Mouse (Mus musculus): ENCODE data around the gene Plcl2. TPM values are rescaled to one million over a fixed set of nuclear protein-coding genes. Genes with fewer than 3 reads are reported as not detected.

Plcl2 gene
- total RNA-seq (2021) = 10 to 100 TPM; 51.9 to 56.6 TPM
- long read RNA-seq, full-length matches to known transcripts = 20 of 43 reads
- long read RNA-seq, partial matches to known transcripts = 3 of 43 reads
- long read RNA-seq, other reads (novel, unspliced or antisense) = 20 of 43 reads

DNA sequence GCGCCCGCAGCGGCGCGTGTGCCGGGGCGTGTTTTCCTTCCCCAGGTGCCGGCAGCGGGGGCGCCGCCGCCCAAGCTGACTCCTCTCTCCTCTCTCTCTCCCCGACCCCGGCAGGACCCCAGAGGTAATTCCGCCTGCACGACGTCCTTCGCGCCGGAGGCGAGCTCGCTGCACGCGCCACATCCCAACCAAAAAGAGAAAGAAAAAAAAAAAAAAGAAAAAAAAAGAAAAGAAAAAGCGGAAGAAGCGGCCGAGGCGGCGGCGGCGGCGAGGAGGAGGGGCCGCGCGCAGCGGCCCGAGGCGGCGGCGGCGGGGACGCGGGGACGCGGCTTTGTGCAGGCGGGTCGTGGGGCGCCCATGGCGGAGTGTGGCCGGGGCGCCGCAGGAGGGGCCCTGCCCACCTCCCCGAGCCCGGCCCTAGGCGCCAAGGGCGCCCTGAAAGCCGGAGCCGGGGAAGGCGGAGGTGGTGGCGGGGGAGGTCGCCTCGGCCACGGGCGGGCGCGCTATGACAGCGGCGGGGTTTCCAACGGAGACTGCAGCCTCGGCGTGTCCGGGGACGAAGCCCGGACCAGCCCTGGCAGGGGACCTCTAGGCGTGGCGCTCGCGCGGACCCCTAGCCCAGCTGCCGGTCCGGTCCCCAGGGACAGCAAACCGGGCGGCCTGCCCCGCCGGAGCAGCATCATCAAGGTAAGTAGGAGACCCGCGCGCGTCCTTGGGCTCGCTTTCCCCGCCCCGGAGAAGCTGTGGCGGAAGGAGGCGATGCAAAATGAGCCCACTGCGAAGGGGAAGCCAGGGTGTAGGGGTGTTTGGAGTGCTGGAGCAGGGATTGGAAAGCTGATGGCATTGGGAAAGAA, at the start of gene Plcl2:
TSS of gene Plcl2 (plus strand) at position 153 of the 854 bp plus-strand sequence.
- DNase-seq (ENCODE audit: low spot score in 2 of 2) = peak; percentile 57 to 65

DNA sequence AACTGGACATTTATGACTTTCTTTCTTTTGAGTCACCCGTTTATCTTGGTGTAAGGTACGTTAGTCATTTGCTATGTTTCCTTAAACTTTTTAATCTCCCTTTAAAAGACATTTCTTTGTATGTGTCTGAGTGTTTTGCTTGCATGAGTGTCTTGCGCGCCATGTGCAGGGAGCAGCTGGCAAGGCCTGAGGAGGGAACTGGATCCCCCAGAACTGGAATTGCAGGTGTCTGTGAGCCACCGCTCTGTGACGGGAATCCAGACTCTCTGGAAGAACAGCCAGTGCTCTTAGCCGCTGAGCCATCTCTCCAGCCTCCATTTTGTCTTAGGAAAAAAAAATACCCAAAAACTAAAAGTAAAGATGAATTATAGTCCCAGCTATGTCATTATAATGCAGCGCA, 48.9 kb upstream of the Plcl2 start:
- DNase-seq (ENCODE audit: low spot score in 2 of 2) = no peak

DNA sequence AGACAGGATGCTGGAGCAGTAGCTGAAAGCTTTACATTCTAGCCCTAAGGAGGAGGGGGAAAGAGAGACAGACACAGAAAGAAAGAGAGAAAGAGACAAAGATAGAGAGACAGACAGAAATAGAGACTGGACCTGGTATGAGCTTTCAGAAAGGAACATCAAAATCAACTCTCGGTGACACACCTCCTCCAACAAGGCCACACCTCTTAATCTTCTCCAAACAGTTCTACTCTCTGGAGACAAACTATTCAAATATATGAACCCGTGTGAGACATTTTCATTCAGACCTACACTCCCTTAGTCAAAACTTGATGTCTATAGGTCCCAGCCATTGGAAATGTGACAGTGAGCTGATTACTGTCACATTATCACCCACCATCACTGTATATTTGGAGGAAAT, 41.8 kb upstream of the Plcl2 start:
- DNase-seq (ENCODE audit: low spot score in 2 of 2) = no peak

DNA sequence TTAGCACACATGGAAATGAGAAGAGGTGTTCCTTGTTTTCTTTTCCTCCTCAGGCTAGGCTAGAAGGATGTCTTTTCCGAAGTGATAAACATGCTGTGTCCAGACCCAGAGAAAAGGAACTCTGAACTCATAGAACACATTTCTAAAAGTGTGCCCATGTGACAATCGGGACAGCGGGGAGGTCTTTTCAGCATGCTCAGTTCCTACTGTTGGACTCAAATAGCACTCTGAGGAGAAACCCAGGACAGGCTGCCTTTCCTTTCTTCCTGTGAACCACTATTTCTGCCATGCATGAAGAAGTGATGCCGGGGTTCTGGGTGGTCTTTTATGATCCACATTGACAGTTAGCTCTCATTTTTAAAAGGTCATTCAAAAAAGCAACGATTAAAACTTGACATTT, 40.1 kb upstream of the Plcl2 start:
- DNase-seq (ENCODE audit: low spot score in 2 of 2) = no peak

DNA sequence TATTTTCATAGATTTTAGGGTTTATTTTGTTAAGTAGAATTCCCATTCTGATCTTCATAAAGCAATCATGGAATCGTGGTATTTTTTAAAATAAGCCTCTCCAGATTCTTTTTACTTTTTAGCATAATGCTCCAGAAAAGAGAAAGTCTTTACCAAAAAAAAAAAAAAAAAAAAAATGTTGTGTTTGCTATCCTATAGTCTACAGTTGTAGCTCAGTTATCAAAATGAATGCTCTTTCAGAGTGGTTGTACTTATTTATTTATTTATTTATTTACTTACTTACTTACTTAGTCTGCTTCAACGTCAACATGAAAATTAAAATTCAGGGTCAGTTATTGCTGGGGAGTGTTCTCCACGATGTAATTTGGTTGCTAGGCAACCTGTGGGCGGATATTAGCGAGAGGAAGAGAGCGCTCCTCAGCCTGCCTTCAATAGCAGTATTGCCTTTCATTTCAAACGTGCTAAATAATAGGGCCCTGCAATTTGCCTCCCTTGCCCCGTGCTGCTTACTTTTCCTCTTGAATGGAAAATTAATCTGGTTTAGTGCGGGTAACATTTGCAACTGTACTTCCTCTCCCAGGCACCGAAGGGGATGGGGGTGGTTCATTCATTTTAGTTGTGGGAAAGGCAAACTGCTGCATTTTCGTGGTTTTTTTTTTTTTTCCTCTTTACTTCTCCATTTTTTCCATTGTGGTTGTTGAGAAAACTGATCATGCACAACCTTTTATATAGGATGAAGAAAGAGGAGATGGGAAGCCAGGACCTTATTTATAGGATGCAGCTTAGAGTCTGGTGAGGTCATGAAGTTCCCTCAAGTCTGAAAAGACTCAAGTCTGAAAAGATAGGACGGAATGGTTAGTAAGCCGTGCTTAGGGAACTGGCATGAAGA, 39.4 kb upstream of the Plcl2 start:
- DNase-seq (ENCODE audit: low spot score in 2 of 2) = peak; percentile 30 to 47

DNA sequence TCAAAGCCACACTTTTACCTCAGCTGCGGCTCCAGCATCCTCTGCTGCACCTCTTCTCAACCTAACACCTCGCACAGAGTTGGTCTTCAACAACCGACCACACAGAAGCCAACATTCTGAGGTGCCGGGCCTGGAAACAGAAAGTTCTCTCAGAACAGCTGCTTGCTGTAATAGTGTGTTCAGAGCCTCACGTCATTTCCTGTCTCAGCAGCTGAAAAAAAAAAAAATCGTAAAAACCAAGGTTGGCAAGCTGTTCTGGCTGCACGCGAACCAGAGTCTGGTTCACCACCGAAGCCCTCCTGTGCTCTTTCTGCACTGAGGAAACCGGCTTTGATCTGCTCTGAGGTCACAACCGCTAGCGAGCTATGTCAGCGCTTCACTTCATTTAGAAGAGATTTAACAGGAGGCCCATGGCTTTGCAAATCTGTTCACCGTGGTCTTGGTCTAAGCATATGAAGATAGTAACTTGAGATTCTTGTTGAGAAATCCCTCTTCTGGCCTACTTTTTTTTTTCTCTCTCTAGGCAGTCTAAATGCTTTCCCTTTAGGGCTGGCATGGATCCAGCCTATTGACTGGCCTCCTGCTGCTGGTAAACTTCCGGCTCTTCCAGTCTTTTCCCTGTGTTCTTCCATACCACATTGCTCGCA, 38.6 kb upstream of the Plcl2 start:
- DNase-seq (ENCODE audit: low spot score in 2 of 2) = peak; percentile 37 to 39

DNA sequence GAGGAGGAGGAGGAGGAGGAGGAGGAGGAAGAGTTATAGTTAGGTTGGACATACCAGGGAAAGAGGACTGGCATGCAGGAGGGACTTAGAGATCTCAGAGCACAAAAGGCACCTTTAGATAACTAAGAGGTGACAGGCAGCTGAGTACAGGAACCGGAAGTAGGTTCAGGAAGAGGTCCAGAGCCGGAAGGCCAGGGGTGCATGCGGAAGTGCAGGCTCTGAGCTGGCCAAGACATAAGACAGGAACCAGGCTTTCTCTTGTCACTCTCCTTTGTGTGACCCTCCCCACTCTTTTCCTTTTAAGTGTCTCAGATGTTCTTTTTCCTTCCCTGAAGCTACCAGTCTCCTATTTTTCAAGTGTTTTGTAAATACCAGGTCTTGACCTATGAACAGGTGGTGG, 38.0 kb upstream of the Plcl2 start:
- DNase-seq (ENCODE audit: low spot score in 2 of 2) = no peak

DNA sequence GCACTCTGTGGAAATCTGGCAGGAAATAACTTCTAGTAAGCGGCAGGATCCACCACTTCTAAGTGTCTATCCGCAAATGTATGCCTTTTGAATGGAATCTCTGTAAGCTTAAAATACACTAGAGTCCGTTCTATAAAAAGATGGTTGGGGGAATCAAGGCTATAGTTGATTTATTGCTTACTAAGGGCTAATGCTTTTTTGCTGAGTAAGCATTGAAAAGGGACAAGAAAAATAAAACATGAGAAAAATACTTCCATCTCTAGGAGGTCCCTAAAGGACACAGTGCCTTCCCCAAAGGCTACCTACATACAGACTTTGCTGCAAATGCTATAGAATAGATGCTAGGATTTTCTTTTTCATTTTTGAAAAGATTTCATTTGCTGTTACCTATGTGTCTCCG, 31.9 kb upstream of the Plcl2 start:
- DNase-seq (ENCODE audit: low spot score in 2 of 2) = no peak

DNA sequence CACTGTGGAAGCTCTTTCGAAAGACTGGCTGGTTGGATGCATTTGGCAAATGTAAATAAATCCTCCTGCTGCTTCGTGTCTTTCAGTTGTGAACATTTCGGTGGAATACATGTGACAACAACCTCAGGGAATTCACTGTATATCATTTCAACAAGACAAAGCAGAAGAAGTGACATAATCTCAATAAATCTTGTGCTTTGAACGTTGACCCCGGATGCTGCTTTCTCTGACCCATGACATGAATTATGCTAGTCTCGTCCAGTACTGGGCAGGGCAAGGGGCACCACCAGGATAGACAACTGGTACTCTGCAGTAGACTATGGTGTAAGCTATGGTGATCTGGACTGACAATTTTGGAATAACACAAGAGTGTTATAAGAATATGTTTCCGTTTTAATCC, 28.3 kb upstream of the Plcl2 start:
- no peak for DNase-seq (ENCODE audit: low spot score in 2 of 2)

DNA sequence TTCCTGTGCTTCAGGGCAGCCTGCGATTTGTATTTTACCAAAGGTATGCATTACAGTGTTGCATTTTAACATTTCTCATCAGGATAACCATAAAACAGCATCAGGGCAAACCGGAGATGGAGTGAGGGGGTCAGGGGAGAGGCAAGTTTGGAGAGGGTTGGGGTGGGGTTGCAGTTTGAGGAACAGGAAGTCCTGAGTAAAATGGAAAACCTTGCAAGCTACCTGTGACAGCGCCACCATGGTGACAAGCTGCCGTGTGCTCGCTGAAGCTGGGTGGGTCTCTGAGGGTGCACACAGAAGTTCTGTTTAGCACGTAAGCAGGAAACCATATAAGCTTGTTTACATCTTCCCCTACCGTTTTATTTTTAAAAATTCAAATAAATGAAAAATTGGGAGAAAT, 25.5 kb upstream of the Plcl2 start:
- DNase-seq (ENCODE audit: low spot score in 2 of 2) = no peak

DNA sequence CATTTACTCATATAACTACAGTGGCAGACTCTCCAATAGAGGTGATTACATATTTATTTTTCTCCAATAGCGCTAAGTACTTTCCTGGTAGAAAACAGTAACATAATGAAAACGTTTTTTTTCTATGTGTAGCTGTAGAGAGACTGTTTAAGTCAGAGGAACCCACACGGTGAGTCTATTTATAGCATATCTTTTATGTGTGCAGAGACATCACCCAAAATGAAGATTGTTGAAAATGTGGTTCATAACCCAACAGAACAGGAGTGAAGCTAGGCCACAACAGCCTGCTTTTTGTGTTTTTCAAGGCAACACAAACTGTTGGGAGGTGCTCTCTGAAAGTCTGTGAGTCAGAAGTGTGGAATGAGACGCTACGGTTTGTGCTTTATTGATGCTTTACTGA, 24.2 kb upstream of the Plcl2 start:
- DNase-seq (ENCODE audit: low spot score in 2 of 2) = no peak

DNA sequence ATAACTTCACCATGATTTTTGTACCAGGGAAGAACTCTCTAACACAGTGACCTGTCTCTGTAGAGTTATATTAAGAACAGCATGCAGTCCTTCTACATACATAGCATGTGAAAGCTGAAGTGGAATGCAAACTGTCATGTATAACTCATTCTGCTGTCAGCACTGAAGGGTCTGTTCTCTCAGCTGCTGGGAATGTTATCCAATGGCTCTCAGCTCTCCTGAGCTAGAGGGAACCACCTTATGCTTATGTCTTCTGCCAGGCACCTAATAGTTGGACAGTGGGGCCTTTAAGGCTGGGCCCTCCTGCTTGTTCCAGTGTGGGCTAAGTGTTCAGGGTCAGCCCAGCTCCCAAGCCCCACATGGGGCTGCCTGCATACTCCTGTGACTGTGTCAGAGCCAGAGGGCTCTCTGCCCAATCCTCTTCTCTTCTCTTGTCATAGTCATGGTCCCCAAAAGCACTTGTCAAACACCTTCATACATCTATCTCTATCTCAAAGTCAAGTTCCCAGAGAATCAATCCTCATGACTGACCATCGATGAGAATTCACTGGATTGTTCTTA, 22.1 kb upstream of the Plcl2 start:
- no peak for DNase-seq (ENCODE audit: low spot score in 2 of 2)

DNA sequence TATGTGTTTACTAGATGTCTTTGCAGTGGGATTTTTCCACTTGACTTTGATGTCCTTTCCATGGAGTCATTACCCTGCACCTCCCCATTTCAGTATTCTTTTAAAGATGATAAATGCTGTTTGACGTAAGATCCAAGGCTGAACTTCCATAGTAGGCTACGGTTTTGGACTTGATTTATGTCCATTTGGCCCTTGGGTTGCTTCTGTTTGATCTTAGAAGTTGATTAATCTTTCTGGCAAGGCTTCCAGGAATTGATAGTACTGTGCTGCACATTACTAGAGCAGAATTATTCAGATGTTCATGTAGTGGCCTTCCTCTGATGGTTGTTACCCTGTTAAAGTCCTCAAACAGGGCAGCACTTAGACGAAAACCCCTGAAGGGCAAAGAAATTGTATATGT, 21.5 kb upstream of the Plcl2 start:
- no peak for DNase-seq (ENCODE audit: low spot score in 2 of 2)

DNA sequence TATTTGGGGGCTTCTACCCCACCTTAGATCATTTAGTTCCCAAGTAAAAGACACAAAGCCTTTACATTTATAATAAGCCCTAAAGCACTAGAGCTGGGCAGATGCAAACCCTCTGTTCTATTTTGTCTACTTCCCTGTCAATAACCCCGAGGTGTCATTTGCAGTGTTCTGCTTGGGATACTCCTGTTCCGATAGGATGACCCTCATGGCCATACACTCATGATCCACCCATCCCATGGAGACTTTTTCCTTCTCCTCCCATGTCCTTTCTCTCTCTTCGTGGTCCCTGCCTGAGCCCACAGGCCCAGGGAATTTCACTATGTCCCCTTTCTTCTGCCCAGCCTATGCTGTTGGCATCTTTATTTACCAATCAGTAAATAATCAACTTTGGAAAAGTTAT, 20.8 kb upstream of the Plcl2 start:
- no peak for DNase-seq (ENCODE audit: low spot score in 2 of 2)

DNA sequence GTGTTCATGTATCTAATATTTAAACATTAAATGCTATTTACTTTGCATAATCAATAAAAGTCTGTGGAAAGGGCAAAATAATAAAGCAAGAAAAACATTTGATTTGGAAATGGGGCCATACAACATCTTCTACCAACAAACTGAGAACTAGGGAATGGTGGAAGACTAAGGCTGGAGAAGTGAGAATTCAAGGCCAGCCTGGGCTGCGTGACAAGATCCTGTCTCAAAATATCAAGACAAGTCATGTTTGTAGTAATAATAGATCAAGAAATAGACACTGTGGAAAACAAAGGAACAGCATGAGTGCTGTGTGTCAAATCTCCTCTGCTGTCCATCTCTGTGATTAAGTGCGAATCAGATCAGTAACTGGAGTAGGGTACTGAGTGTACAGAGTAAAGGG, 20.3 kb upstream of the Plcl2 start:
- no peak for DNase-seq (ENCODE audit: low spot score in 2 of 2)

DNA sequence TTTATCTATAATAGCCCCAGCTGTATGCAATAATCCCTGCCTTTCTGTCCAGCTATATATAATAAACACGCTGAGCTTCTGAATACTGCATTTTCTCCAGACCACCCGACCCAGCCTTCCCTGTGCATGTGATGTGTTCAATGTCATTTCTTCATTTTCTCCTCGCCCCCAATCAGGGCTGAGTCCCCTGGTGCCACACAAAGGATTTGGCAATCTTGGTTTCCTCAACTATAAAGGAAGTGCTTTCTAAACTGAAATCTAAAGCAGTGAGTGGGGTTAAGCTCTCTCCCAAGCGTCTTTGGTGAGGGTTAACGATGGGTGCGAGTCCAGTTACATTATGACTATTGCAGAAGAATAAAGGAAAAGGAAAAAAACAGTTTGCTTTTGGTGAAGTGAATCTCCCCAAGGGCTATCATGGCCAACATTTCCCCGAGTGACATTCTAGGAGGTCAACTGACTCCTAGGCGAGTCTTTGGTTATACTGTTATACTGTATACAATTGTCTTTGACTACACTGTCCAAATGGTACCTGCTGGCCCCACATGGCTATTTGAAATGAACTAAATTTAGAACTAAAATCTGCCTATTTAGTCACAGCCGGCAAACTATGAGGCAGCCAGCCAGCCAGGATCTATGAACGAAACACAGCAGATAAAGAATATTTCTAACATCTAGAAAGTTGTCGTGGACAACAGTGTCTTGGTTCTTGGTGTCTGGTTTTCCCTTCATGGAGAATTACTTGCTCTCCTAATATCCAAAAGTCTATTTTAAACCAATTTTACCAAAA, 18.4 kb upstream of the Plcl2 start:
- no peak for DNase-seq (ENCODE audit: low spot score in 2 of 2)

DNA sequence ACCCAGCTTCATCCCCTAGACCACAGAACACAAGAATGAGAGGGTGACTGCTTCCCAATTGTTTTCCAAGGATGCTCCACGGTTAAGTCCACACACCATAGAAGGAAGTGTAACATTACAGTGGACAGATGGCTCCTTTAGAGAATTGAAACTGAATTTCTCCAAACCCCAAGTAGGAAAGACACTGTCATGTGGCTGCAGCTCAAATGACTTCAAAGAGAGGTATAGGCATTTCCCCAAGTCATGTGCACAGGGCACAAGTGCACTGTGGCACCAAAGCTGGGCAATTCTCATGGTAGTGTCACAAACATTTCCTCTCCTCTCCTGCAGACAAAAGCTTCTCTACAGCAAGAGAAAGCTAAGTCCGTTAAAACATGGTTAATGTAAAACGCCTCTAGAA, 17.7 kb upstream of the Plcl2 start:
- DNase-seq (ENCODE audit: low spot score in 2 of 2) = no peak

DNA sequence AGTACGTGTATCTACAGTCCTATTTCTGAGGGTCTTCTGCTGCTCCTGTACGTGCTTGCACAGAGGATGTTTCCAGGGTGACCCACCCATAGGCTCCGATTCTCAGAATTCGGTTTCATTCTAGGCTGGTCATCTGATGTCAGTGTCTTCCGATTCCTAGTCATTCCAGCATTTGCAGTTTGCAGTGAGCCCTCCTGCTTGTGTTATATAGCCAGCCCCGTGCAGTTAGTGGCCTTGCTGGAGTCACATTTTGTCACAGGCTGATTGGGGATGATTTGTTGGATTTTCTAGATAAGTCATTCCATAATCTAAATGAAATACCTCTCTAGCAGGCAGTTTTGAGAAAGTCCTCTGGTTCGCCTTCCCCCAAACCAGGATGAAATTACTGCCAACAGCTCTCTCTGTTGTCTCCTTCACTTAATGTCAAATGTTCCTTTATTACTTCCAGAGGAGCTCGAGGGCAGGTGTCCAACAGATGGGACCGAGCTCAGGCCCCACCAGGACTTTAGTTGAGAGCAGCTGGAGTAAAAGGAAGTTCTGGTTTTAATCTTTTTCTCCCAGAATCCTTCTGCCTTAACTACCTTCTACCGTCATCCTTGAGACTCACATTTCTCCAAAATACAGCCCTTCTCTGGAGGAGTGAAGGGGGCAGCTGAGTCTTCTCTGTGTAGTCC, 13.8 kb upstream of the Plcl2 start:
- DNase-seq (ENCODE audit: low spot score in 2 of 2) = no peak

DNA sequence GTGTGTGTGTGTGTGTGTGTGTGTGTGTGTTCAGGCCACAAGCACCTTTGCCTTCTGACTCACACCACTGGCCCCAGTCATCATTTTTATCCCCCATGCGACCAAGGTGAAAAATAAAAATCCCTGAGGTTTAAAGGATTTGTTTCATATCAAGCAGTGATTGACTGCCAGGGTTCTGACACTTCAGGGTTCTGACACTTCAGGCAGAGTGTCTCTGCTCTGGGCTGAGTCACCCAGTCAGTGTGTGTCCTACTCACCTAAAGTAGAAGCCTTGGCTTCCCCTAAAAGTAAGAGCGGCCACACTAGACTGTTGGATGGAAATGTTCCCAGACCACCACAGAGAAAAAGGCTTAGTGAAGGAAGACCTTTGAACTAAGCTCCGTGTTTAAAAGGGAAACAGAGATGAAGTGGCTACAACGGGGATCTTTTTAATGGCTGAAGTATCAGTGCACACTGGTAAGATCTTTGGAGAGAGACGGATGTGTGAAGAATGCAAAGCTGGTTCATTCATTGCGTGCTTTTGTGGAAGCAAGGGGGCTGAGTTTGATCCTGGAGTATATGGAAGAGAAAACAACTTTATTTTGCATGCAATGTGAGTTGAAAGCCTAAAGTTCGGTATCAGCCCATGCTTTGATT, 11.0 kb upstream of the Plcl2 start:
- DNase-seq (ENCODE audit: low spot score in 2 of 2) = no peak
